Mouse (Mus musculus) CH12.LX (cell line): ENCODE measurements around the gene Cmc4.

Source experiments
- CTCF ChIP-seq, 2 experiments: IDR thresholded peaks in 1 of 2; conservative IDR thresholded peaks in 1 of 2; 2 replicates each; pipeline ENCODE4 v1.5.1; 2011 to 2012; ENCODE audit warnings: low read depth in 2 of 2, low read length in 2 of 2, improper control_type of control experiment in 1 of 2, inconsistent platforms in 1 of 2, mild to moderate bottlenecking in 1 of 2, moderate library complexity in 1 of 2
- JUND ChIP-seq: conservative IDR thresholded peaks from 2 replicates; pipeline ENCODE4 v1.6.1; 2011; ENCODE audit warnings: low read depth, low read length, improper control_type of control experiment
- POLR2A ChIP-seq: IDR thresholded peaks from 2 replicates; pipeline ENCODE4 v1.6.1; 2011; ENCODE audit warnings: low read depth, mild to moderate bottlenecking, improper control_type of control experiment, low read length
- ZNF384 ChIP-seq: IDR thresholded peaks from 2 replicates; pipeline ENCODE4 v1.6.1; 2012; ENCODE audit warnings: low read depth, low read length, improper control_type of control experiment, inconsistent platforms

DNA sequence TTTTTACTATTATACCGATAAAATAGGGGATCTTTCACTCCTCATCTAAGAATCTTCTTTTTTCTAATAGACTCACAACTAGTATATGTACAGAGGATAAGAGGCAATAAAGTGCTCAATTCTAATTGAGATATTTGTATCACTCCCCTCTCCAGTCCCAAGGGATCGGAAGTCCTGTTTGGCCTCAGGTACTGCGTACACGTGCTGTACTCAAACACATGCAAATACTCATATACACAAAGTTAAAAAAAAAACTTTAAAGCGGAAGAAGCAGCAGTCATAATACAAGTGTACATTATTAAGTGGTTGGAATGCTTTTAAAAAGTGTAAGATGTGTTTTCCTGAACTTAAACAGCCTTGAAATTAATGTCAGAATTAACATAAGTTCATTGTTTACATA lies 34.7 kb downstream of the Cmc4 start:
- no peak for TF ChIP-seq CTCF (conservative IDR thresholded peaks at IDR 0.05 in 1 of 2, IDR thresholded peaks at IDR 0.05 in 1 of 2; ENCODE audit: low read depth in 2 of 2, low read length in 2 of 2)
- TF ChIP-seq POLR2A = no peak
- TF ChIP-seq ZNF384 = peak; percentile 68
- TF ChIP-seq JUND = no peak
